Mouse (Mus musculus) midbrain, embryonic 15.5 days (tissue): ENCODE data around the gene Htr6. TPM values are rescaled to one million over a fixed set of nuclear protein-coding genes. Genes with fewer than 3 reads are reported as not detected.

Experiments
- ATAC-seq: fragments of 200-750 bp; cut with Nextera tagmentation; replicated peaks from 2 replicates; pipeline ENCODE4 v1.8.0; 2017; ENCODE audit warnings: moderate TSS enrichment
- H3K27ac ChIP-seq: fragments of 300-500 bp; sonication (generic); 2 replicates; pipeline ENCODE4 v1.5.1; 2015; ENCODE audit warnings: mild to moderate bottlenecking, inconsistent platforms
- H3K27me3 ChIP-seq: fragments of 300-500 bp; sonication (generic); replicated peaks from 2 replicates; pipeline ENCODE4 v1.6.1; 2015; ENCODE audit warnings: inconsistent platforms
- H3K36me3 ChIP-seq: fragments of 300-500 bp; sonication (generic); replicated peaks from 2 replicates; pipeline ENCODE4 v1.6.1; 2015; ENCODE audit warnings: inconsistent platforms
- H3K4me1 ChIP-seq: fragments of 300-500 bp; sonication (generic); 2 replicates; pipeline ENCODE4 v1.6.1; 2015; ENCODE audit warnings: inconsistent platforms
- H3K4me2 ChIP-seq: fragments of 300-500 bp; sonication (generic); 2 replicates; pipeline ENCODE4 v1.6.1; 2015; ENCODE audit warnings: inconsistent platforms, mild to moderate bottlenecking, moderate library complexity
- H3K4me3 ChIP-seq: fragments of 300-500 bp; sonication (generic); 2 replicates; pipeline ENCODE4 v1.5.1; 2015; ENCODE audit warnings: mild to moderate bottlenecking, inconsistent platforms
- H3K9ac ChIP-seq: fragments of 300-500 bp; sonication (generic); 2 replicates; pipeline ENCODE4 v1.6.1; 2015; ENCODE audit warnings: mild to moderate bottlenecking, inconsistent platforms
- H3K9me3 ChIP-seq: fragments of 300-500 bp; sonication (generic); 2 replicates; pipeline ENCODE4 v1.6.1; 2016; ENCODE audit warnings: inconsistent platforms
- WGBS: fragments of 180-500 bp; shearing (Covaris S2); methylation state at CpG from one replicate; pipeline ENCODE4 v1.1.7; 2015; ENCODE audit warnings: mixed read lengths; 5-methylcytosine and 5-hydroxymethylcytosine counted together
- polyA plus RNA-seq: library from polyadenylated mRNA; unstranded; fragments of >200 nt; fragmentation: Nextera tagmentation; extraction: Ambion mirVana; gene quantifications from 2 replicates; pipeline ENCODE4 v1.2.1, GENCODE M21; 2015

Htr6 gene
- polyA plus RNA-seq, 1 experiment from 2014 or later = 0.50 TPM

DNA sequence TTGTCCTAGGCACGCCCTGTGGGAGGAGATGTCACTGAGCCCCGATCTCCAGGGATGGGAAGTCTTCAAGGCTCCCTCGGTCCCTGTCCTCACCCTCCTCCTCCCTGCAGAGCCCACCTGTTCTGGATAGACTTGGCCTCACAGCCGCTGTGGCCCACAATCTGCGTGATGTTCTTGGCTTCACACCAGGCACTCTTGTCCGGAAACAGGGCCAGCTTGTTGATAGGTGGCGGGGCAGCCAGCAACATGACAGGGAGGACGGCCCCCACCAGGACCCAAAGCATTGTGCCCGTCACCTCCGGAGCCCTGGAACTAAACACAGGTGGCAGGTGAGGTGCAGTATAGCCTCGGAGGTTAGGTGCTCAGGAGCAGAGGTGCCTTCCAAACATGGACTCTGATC is 10.0 kb upstream of the Htr6 start:
- no peak overlapping the region for H3K27ac ChIP-seq
- no peaks in the 10 kb centered on the region for H3K36me3 ChIP-seq
- peaks cover 26% of the 10 kb centered on the region for H3K4me1 ChIP-seq
- H3K9ac ChIP-seq = no peak overlapping the region
- no peak overlapping the region for H3K4me3 ChIP-seq
- ATAC-seq = no peak
- H3K27me3 ChIP-seq = 0 out of 2 replicates have a peak, but pooled peaks cover 4% of the 10 kb centered on the region
- 74% methylated on average over 11 of the region's 11 CpGs for WGBS
- no peaks in the 10 kb centered on the region for H3K9me3 ChIP-seq
- H3K4me2 ChIP-seq = no peak overlapping the region

DNA sequence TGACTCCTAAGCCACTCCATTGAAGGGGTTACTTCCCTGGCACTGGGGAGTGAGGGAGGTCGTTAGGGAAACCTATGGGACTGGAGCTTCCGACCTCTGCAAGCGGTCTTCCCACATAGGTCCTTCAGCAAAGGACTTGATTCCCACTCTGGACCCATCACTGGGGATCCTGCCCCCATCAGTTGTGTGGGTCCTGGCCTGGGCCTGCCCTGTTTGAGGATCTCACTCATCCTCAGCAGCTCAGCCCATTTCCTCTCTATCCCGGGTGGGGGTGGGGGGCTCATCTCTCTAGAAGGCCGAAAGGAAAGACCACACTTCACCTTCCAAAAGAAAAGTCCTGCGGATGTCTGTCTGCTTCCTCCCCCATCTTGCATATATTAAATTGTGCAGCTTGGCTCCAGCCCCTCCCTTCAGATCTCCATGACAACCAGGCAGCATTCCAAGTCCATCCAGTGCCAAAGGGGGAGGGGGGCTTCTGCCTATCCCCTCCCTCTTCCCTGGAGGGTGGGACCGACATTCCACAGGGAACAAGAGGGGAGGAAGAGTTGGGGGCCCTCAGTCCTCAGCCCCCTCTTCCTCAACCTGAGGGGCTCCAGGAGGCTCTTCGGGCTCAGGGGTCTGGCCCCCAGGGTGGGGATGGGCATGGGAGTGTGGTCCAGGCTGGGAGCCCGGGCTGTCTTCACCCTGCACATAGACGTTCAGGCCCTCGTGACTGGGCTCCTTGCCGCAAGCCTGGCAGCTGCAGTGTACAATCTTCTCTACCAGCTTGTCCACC is 7.6 kb upstream of the Htr6 start:
- Histone ChIP-seq H3K4me2 (peak overlapping the region; percentile 43), H3K9ac (no peak overlapping the region; the same call in 1 of the 2 replicates), H3K36me3 (no peaks in the 10 kb centered on the region), H3K27ac (0 out of 2 replicates have a peak overlapping the region, but pooled peaks have one; percentile 28), H3K4me3 (no peak overlapping the region), H3K4me1 (peaks cover 23% of the 10 kb centered on the region), H3K9me3 (no peaks in the 10 kb centered on the region), H3K27me3 (0 out of 2 replicates have a peak, but pooled peaks cover 4% of the 10 kb centered on the region)
- ATAC-seq = peak; percentile 66
- 9% methylated on average over 12 of the region's 12 CpGs for WGBS

DNA sequence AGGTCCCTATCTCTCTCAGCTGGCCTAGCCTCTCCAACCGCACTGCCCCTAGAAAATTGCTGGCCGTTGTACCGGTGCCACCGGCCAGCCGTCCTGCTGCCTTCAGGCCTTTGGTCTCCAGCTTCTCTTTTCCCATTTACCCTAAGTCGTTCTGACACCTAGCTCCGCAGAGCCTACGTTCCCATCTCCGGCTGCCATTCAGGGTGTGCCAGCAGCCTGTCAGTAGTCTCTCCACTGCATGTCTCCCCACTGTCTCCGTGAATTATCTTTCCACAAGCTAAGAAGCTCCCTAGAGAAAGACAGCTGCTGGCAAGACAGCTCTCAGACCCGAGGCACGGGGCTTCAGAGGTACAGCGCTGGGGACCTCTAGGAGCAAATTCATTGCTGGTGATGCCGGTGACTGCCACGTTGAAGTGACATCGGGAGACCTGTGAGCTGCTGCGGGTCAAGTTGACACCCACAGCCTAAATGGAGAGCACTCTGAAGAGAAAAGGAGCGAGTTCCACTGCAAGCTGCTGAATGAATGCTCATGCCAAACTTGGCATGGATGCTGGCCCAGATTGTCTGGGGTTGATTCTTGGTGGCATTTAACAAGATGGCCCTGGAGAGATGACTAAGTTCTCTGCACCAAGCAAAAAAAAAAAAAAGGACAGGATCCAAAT is 6.0 kb upstream of the Htr6 start:
- Histone ChIP-seq H3K4me1 (peaks cover 23% of the 10 kb centered on the region), H3K4me2 (no peak overlapping the region), H3K9ac (no peak overlapping the region), H3K4me3 (no peak overlapping the region), H3K27ac (no peak overlapping the region; the same call in 1 of the 2 replicates), H3K36me3 (no peaks in the 10 kb centered on the region), H3K27me3 (peaks cover 6% of the 10 kb centered on the region), H3K9me3 (no peaks in the 10 kb centered on the region)
- WGBS = 57% methylated on average over 18 of the region's 18 CpGs
- no peak for ATAC-seq

DNA sequence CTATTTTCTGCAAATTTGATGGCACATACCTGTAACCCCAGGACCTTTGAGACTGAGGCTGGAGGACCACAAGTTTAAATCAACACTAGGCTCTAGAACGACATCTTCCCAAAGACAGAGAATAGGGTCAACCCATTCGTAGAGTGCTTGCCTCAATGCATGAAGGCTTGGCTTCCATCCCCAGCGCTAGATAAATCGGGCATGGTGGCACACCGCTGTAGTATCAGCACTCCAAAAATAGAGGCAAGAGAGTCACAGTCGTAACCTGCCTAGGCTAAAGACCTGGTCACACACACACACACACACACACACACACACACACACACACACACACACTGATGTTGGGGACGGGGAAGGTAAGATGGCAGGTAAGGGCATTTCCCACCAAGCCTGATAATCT is 4.9 kb upstream of the Htr6 start:
- WGBS = 94% methylated on average over 7 of the region's 7 CpGs

DNA sequence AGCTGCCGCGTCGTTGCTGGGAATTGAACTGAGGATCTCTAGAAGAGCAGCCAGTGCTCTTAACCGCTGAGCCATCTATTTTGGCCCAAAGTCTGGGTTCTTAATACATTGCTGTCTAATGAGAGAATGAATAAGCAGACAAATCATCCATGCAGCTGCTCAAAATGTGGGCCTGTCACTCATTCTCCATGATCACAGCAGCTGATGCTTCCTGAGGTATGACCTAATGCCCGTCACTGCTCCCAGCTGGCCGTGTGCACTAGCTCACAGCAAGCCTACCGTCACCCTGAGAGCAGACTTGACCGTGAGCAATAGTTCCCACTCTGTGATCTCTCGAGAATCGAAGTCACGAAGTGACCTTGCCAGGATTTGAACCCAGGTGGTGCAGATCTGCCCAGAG is 4.1 kb upstream of the Htr6 start:
- Histone ChIP-seq H3K27ac (no peak overlapping the region), H3K27me3 (peaks cover 25% of the 10 kb centered on the region), H3K4me1 (peaks cover 36% of the 10 kb centered on the region), H3K4me2 (no peak overlapping the region), H3K9ac (no peak overlapping the region), H3K9me3 (no peaks in the 10 kb centered on the region), H3K36me3 (no peaks in the 10 kb centered on the region), H3K4me3 (no peak overlapping the region)
- WGBS = 70% methylated on average over 11 of the region's 11 CpGs
- ATAC-seq = no peak

More for the DNA sequence above, 4.9 kb upstream of the Htr6 start:
- H3K9ac ChIP-seq = no peak overlapping the region
- H3K4me2 ChIP-seq = no peak overlapping the region
- no peaks in the 10 kb centered on the region for H3K9me3 ChIP-seq
- no peak overlapping the region for H3K4me3 ChIP-seq
- no peak for ATAC-seq
- no peaks in the 10 kb centered on the region for H3K36me3 ChIP-seq
- H3K4me1 ChIP-seq = peaks cover 28% of the 10 kb centered on the region
- H3K27ac ChIP-seq = no peak overlapping the region
- peaks cover 17% of the 10 kb centered on the region for H3K27me3 ChIP-seq

DNA sequence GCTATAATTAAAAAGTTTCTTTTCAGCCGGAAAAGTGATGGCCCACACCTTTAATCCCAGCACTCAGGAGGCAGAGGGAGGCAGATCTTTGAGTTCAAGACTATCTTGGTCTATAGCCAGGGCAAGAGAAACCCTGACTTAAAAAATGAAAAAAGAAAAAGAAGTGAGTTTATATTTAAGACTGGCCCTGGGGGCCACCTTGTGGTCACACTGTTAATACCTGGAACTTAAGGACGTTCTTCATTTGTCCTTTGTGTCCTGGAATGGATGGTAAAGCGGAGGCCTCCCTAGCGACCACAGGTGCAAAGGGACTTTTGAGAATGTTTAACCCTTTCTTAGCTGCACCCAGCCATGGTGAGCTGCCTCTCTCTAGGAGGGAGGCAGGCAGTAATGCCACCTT is 3.4 kb upstream of the Htr6 start:
- Histone ChIP-seq H3K4me1 (peaks cover 43% of the 10 kb centered on the region), H3K9me3 (no peaks in the 10 kb centered on the region), H3K9ac (no peak overlapping the region), H3K36me3 (no peaks in the 10 kb centered on the region), H3K4me2 (no peak overlapping the region), H3K27ac (no peak overlapping the region), H3K27me3 (peaks cover 32% of the 10 kb centered on the region), H3K4me3 (no peak overlapping the region)
- 15% methylated on average over 4 of the region's 4 CpGs for WGBS
- no peak for ATAC-seq

DNA sequence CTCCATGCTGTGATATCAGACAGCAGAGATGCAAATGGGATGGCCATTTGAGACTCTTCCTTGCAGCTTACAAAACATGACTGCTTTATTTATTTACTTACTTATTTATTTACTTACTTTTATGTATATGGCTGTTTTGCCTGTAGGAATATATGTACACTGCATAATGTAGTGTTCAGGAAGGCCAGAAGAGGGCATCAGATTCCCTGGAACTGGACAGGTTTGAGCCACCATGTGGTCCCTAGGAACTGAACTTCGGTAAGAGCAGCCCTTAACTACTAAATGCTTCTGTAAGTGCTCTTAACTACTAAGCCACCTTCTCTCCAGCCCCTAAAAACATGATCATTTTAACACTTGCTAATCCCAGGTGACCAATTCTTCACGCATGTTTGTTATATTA is 2.9 kb upstream of the Htr6 start:
- H3K4me2 ChIP-seq = no peak overlapping the region
- H3K36me3 ChIP-seq = no peaks in the 10 kb centered on the region
- H3K4me1 ChIP-seq = peaks cover 39% of the 10 kb centered on the region
- ATAC-seq = no peak
- no peaks in the 10 kb centered on the region for H3K9me3 ChIP-seq
- H3K27me3 ChIP-seq = peaks cover 36% of the 10 kb centered on the region
- H3K4me3 ChIP-seq = no peak overlapping the region
- no peak overlapping the region for H3K9ac ChIP-seq
- H3K27ac ChIP-seq = no peak overlapping the region
- 30% methylated on average over 2 of the region's 2 CpGs for WGBS

DNA sequence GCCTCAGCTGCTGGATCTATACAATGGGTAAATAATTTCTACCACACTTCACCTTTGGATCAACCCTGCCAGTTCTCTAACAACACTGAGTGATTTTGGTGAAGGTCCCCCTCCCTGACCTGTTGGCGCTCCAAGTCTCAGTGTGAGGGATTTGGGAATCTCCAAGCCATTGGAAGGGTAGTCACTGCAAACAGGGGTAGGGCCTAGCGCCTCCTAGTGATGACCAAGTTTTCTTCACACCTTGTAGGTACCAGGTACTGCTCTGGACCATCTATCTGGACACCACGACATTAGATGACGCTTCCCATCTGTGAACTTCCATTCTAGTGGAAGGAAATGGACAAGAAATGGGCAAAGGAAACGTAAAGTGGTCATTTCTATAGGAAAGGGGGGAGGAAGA is 545 bp upstream of the Htr6 start:
- Histone ChIP-seq H3K27me3 (peaks cover 47% of the 10 kb centered on the region), H3K4me2 (peak overlapping the region; percentile 94), H3K4me1 (peaks cover 19% of the 10 kb centered on the region), H3K9me3 (no peaks in the 10 kb centered on the region), H3K27ac (no peak overlapping the region), H3K9ac (no peak overlapping the region), H3K4me3 (peak overlapping the region; percentile 55), H3K36me3 (no peaks in the 10 kb centered on the region)
- ATAC-seq = no peak
- 17% methylated on average over 5 of the region's 5 CpGs for WGBS

DNA sequence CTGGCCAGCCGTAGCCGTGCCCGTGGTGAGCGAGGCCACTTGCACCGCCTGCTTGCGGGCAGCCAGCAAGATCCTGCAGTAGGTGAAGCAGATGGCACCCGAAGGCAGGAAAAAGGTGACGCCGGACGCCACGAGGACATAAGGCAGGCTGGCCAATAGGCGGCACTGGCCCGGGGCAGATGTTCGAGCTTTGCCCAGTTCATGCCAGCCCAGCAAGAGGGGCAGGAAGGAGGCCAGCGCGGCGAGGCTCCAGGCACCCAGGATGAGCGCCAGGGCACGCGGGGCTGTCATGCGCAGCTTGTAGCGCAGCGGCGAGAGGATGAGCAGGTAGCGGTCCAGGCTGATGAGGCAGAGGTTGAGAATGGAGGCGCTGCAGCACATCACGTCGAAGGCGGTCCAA is 1.3 kb downstream of the Htr6 start:
- Histone ChIP-seq H3K9ac (no peak overlapping the region), H3K36me3 (no peaks in the 10 kb centered on the region), H3K4me2 (peak overlapping the region; percentile 94), H3K4me1 (peaks cover 19% of the 10 kb centered on the region), H3K27ac (no peak overlapping the region), H3K27me3 (peaks cover 54% of the 10 kb centered on the region), H3K4me3 (peak overlapping the region; percentile 55), H3K9me3 (no peaks in the 10 kb centered on the region)
- ATAC-seq = no peak
- WGBS = 17% methylated on average over 29 of the region's 29 CpGs

DNA sequence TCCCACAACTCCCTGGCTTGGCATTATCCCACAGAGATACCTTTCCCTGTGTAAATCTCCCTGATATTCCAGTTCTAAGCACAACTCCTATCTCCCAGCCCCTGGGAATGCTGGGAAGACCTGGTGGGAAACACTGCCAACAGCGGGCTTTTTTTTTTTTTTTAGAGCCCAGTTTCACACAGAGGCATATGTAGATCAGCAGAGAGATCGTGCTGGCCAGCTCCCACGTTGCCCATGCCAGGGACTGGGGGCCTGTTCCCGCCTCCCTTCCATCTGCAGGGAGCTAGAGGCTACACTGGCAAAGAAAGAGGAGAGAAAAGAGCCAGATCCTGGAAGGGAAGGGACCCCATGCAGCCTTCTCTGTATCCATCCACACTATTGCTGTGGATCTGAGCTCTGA is 7.1 kb downstream of the Htr6 start:
- Histone ChIP-seq H3K4me3 (no peak overlapping the region), H3K36me3 (no peaks in the 10 kb centered on the region), H3K9me3 (no peaks in the 10 kb centered on the region), H3K27me3 (peaks cover 17% of the 10 kb centered on the region), H3K27ac (no peak overlapping the region), H3K4me2 (no peak overlapping the region), H3K9ac (no peak overlapping the region), H3K4me1 (no peaks in the 10 kb centered on the region)
- no peak for ATAC-seq
- WGBS = 33% methylated on average over 4 of the region's 4 CpGs

DNA sequence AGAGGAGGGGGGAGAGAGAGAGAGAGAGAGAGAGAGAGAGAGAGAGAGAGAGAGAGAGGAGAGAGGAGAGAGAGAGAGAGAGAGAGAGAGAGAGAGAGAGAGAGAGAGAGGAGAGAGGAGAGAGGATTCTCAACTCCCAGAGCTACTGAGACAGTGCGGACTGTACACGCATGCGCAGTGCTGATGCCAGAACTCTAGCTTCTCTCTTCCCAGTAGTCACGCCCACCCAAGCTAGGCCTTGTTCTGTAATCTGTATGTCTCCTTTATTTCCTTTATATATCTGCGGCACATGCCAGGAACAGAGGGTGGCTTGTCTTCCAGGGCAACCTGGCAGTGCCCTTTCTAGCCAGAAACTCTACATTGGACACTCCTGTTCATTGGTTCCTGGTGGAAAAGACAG is 10.5 kb downstream of the Htr6 start:
- Histone ChIP-seq H3K9me3 (no peaks in the 10 kb centered on the region), H3K36me3 (no peaks in the 10 kb centered on the region), H3K4me1 (no peaks in the 10 kb centered on the region), H3K4me2 (no peak overlapping the region), H3K27ac (no peak overlapping the region), H3K9ac (no peak overlapping the region), H3K27me3 (no peaks in the 10 kb centered on the region), H3K4me3 (no peak overlapping the region)
- no peak for ATAC-seq
- 96% methylated on average over 5 of the region's 5 CpGs for WGBS

DNA sequence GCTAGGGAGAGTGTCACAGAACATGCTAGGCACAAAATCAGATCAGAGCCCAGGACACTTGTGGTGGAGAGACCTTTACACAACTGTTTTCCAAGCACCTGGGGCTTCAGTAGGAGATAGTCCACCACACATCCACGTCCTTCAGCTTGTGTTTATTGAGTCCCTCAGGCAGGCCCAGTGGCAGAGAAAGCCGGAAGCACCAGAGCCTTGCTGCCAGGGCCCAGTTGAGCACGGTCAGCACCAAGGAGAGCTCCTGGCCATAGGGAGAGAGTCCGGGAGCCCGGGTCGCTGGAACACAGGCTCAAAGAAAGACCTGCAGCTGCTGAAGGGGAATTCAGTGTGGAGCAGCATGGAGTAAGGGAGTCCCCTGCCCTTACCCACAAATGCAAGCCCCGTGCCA is 15.8 kb downstream of the Htr6 start:
- no peak for ATAC-seq
- Histone ChIP-seq H3K4me3 (no peak overlapping the region), H3K27ac (no peak overlapping the region), H3K36me3 (no peaks in the 10 kb centered on the region), H3K4me2 (no peak overlapping the region), H3K9ac (no peak overlapping the region), H3K4me1 (peaks cover 13% of the 10 kb centered on the region), H3K9me3 (no peaks in the 10 kb centered on the region), H3K27me3 (no peaks in the 10 kb centered on the region)
- whole genome bisulfite sequencing = 8% methylated on average over 7 of the region's 7 CpGs

DNA sequence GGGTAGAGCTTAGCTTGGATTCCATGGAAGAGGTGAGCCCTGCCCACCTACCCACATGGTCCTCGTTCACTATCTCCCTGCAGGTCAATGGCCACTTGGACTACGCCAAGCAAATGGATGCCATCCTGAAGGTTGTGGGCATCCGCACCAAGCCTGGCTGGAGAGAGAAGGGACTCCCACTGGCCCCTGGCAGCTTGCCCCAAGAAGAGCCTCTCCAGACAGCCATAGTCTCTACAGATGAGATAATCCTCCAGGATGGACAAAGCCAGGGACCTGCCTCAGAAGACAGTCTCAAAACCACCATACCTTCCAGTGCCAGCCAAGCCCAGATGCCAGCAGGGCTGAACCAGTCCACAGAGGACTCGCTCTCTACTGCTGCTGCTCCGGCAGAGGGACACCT is 17.3 kb downstream of the Htr6 start:
- ATAC-seq = no peak
- Histone ChIP-seq H3K9me3 (no peaks in the 10 kb centered on the region), H3K4me3 (no peak overlapping the region), H3K27ac (no peak overlapping the region), H3K9ac (no peak overlapping the region), H3K36me3 (no peaks in the 10 kb centered on the region), H3K27me3 (no peaks in the 10 kb centered on the region), H3K4me1 (peaks cover 23% of the 10 kb centered on the region), H3K4me2 (no peak overlapping the region)
- 90% methylated on average over 5 of the region's 5 CpGs for WGBS
